Mouse (Mus musculus) gastrocnemius, adult 2 months (tissue): ENCODE measurements around the gene Orm2. TPM values are rescaled to one million over a fixed set of nuclear protein-coding genes. Genes with fewer than 3 reads are reported as not detected.

Experiments
- DNase-seq: peaks from one replicate; pipeline ENCODE4 v3.0.0; 2022
- H3K27ac ChIP-seq: fragments of 200-600 bp; 2 replicates; pipeline ENCODE4 v1.8.1; 2022; ENCODE audit warnings: mild to moderate bottlenecking
- H3K4me3 ChIP-seq: fragments of 200-600 bp; 2 replicates; pipeline ENCODE4 v1.8.1; 2022; ENCODE audit warnings: mild to moderate bottlenecking, moderate library complexity
- CTCF ChIP-seq: fragments of 200-600 bp; IDR thresholded peaks from 2 replicates; pipeline ENCODE4 v1.8.1; 2022; ENCODE audit warnings: antibody characterized with exemption, mild to moderate bottlenecking, moderate library complexity
- intact Hi-C: fragments of 180-260 bp; cut with DNase I; formaldehyde crosslinking; loops from one replicate; pipeline ENCODE4 v1.15.1; 2025
- total RNA-seq, 2 experiments: library from RNA; stranded (reverse); gene quantifications; 2 replicates each; pipeline ENCODE4 v1.2.3; 2021

The Orm2 gene
- total RNA-seq, 2 experiments from 2014 or later, result not detected

DNA sequence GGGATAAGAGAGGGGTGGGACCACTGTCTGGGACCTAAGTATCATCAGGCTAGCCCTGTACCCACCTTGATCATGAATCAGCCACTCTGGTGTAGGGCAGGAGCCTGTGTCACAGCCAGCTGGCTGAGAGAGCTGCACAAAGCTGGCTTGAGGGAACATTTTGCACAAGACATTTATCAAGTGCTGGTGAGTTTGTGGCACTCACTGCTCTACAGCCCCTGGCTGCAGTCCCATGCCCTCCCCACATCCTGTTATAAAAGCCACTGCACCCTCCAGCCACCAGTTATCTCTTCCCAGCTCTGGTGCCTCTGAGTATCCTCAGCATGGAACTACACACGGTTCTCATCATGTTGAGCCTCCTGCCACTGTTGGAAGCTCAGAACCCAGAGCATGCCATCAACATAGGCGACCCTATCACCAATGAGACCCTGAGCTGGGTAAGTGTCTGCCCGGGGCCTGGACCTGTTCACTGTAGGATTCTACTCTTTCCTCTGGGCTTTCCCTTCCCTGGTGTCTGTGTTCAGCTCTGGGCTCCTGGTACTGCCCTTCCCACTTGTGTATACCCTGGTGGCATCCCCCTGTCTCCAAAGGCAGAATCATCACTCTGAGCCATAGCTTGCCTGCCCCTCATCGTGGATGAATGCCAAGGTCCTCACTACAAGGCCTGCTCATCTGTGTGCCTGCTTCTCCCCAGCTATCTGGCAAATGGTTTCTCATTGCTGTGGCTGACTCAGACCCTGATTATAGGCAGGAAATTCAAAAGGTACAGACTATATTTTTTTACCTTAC, 6.2 kb upstream of the Orm2 start, which contains the start of gene Orm3:
Orm3 (plus strand) TSS at position 286 of the 789 bp plus-strand sequence.
- no peak for TF ChIP-seq CTCF
- DNase-seq, result no peak
- intact Hi-C loops, result no loop called here
- Histone ChIP-seq H3K4me3 (no peak within 1 kb of the TSS), H3K27ac (no peak within 1 kb of the TSS)

DNA sequence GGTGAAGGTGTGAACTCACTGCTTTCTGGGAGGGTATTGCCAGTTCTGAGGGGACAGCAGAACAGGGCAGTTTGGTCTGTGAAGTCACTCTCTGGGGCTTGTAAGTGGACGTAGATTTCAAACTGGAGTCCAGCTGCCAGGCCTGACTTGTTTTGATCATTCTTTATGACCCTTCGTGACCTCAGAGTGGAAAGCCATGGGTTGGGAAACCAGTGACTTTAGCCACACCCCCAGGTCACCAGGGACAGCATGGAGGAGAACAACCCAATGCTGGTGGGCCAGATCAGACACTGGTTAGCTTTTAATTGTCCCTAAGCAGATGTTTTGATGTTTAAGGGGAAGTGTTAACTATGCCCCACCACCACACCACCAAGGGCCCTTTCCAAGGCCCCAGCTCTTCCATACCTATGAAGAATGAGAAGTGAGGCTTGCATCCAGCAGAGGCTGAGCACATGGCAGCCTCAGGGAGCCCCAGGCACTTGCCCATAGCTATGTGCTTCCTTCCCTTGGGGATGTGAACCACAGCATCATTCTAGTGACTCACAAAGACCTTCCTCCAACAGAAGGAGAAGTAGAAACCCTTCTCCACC, 5.2 kb upstream of the Orm2 start:
- no peak overlapping the region for H3K4me3 ChIP-seq
- intact Hi-C loops, result no loop called here
- H3K27ac ChIP-seq, result no peak overlapping the region
- no peak for TF ChIP-seq CTCF
- peak; percentile 57 for DNase-seq

DNA sequence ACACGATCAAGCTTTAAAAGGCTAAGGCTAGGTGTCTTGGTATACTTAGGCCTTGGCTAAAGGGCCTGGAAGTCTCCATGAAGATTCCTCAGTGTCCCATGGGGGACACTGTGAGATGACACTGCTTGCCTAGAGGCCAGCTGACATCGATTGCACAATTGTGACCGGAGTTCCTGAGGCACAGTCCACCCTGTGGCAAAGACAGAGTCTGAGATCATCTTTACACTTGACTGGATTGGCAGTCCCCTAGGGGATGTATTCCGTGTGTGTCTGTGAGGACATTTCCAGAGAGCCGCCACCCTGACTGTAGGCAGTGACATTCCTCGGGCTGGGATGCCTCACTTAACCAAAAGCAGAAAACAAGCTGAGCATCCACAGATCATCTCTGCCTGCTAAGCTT, 2.4 kb upstream of the Orm2 start:
- Histone ChIP-seq H3K27ac (no peak overlapping the region), H3K4me3 (no peak overlapping the region)
- peak; percentile 38 for DNase-seq
- no peak for TF ChIP-seq CTCF
- intact Hi-C loops, result no loop called here

DNA sequence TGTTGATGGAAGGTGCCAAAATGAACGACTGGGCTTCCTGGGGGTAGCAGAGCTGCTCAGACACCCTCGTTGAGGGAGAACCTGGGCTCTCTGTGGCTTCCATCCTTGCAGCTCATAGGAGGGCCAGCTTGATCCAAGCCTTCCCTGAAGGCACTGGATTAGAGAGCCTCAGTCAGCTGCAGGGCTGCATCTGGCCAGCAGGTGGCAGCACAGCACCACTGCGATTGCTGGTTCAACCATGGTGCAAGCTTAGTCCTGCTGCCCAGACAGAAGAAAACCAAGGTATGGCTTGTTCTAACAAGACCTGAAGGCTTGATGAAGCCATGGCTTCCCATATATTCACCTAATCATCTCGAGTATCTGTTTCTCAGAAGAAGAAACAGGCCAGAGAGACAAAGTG, 6.3 kb downstream of the Orm2 start:
- DNase-seq, result peak; percentile 88

DNA sequence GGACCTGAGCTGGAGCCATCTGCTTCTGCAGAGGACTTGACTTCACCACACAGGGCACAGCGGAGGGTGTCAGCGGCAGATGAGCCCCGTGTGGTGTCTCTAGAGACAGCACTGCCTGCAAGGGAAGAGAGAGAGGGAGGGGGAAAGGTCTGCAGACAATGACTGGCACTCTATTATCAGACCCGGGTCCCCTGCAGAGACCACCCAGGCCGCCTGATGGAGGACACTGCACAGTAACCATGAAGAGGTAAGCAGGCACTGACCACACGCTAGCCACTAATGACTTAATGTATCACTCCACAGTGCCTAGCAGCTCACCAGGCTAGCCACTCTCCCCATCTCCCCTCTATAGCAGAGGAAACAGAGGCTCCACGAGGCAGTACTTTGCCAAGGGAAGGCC, 8.6 kb downstream of the Orm2 start:
- H3K4me3 ChIP-seq, result no peak overlapping the region
- intact Hi-C loops, result no loop called here
- DNase-seq, result no peak

More for the DNA sequence above, 6.3 kb downstream of the Orm2 start:
- intact Hi-C loops, result loop anchor here (2.0 kb wide), 3 partner anchors 40 to 580 kb away; no protein-coding TSS in a partner anchor
- TF ChIP-seq CTCF, result no peak
- Histone ChIP-seq H3K4me3 (no peak overlapping the region), H3K27ac (no peak overlapping the region)

DNA sequence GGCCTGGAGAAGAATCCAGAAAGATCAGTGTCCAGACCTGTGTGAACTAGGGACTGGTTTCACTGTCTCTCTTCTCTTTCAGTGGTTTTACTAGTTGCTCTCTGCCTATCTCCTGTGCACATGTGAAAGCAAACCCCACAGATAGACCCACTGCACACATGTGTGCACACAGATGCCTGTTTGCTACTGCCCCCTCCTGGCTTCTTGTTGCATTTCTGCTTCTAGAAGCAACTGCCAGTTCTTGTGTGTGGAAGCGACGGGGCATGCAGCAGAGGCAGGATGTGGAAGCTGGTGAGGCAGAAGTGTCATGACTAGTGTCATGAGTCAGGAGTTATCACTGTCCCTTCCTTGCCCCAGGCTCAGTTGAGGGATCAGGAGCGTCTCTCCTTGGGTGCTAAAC, 9.6 kb downstream of the Orm2 start:
- intact Hi-C loops, result no loop called here
- H3K27ac ChIP-seq, result no peak overlapping the region
- no peak for DNase-seq
- TF ChIP-seq CTCF, result peak; percentile 56
- no peak overlapping the region for H3K4me3 ChIP-seq

More for the DNA sequence above, 8.6 kb downstream of the Orm2 start:
- no peak for TF ChIP-seq CTCF
- H3K27ac ChIP-seq, result no peak overlapping the region

DNA sequence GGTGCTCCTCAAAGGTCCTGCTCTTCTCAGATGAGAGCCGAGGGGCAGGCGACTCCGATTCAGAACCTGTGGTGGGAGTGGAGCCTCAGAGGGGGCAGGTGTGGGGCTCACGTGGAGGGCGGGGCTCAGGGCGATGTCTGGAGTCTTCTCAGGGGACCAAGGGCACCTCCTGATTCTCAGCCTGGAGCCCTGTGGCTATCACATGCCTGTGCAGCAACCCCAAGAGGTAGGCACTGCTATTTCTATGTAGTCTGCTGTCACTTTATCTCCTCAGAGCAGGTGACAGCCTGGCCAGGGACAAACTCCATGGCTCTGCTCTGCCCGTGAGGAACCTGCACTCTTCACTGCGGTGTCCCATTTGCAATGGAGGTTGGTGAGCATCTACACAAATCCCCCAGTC, 11.2 kb downstream of the Orm2 start:
- no peak for TF ChIP-seq CTCF

GRCm38 (mm10) chr4:63374331-63374730, 12.1 kb downstream of the Orm2 start:
- Histone ChIP-seq H3K27ac (no peak overlapping the region), H3K4me3 (no peak overlapping the region)
- peak; percentile 43 for DNase-seq
- no peak for TF ChIP-seq CTCF
- intact Hi-C loops, result no loop called here

More for the DNA sequence above, 11.2 kb downstream of the Orm2 start:
- H3K27ac ChIP-seq, result no peak overlapping the region
- DNase-seq, result no peak
- no peak overlapping the region for H3K4me3 ChIP-seq
- intact Hi-C loops, result no loop called here

DNA sequence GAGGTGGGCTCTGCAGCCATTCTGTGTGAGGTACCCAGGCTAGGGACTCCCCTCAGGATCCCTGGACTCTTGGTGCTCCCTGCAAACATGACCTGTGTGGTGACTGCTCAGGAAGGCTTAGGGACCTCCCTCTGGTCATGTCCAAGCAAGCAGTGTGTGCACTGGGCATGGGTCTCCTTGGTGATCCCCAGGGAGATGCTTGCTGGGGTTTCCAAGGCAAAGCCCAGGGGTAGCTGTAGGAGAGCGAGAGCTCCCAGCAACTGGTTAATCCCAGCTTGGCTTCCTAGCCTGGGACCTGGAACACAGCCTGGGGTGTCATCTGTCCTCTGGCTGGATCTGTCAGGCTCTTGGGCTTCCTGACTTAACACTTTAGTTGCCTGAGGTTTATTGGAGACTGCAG, 13.1 kb downstream of the Orm2 start:
- intact Hi-C loops, result no loop called here
- H3K4me3 ChIP-seq, result no peak overlapping the region
- H3K27ac ChIP-seq, result no peak overlapping the region
- peak; percentile 85 for DNase-seq
- TF ChIP-seq CTCF, result no peak

DNA sequence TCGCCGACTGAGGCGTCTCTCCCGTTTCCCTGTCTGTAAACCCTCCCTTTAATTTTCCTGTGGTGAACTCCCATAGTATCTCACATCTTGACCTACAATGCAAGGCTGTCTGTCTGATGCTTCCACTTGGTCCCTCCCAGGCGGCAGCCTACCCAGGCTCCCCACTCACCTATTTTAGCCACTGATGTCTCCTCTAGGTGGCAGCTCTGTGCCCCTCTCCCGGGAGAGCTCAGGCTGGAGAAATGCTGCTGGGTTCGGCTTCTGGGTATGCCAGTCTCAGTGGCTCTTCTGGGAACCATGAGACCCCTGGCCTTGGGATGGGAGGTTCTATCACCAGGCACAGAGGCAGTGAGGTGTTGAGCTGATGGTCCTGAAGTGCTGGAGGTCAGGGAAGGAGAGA, 15.2 kb downstream of the Orm2 start:
- intact Hi-C loops, result no loop called here
- Histone ChIP-seq H3K27ac (no peak overlapping the region), H3K4me3 (no peak overlapping the region)
- DNase-seq, result no peak
- peak; percentile 28 for TF ChIP-seq CTCF

- no peak for TF ChIP-seq CTCF
- Histone ChIP-seq H3K4me3 (no peak overlapping the region), H3K27ac (no peak overlapping the region)
- DNase-seq, result no peak
- intact Hi-C loops, result no loop called here
Observed at GRCm38 (mm10) chr4:63382676-63383369, 20.6 kb downstream of the Orm2 start.

DNA sequence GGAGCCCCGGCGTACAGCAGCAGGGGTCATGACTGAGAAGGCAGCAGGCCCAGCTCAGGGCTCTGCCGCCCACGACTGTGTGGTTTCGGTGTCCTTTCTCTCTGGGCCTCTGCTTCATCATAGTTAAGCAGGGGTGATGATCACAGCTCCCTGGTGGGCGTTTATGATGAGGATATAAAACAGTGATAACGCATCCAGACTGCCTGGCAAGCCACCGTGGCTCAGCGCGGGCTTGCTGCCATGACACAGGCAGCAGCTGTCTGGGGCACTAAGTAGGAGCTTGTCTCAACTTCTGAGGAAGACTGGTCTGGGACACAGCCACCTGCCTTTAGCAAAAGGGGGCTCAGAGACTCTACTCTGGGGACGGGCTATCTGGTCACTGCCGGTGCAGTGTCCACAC, 21.2 kb downstream of the Orm2 start:
- intact Hi-C loops, result no loop called here
- Histone ChIP-seq H3K27ac (no peak overlapping the region), H3K4me3 (no peak overlapping the region)
- no peak for DNase-seq
- TF ChIP-seq CTCF, result no peak

DNA sequence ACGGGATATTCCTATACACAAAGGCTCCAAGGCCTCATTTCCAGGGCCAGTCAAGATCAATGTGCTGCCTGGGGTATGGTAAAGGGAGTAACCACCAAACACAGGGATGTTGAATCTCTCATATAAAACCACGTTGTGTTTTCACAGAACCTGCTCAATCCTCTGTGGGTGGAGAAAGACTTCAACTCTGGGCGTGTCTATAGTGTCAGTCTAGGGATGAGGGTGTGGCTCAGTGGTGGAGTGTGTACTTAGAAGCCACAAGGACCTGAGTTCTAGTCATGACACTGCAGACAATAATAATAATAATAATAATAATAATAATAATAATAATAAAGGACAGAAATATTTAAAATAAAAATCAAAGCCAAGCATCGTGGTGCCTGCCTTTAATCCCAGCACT, 22.0 kb downstream of the Orm2 start:
- DNase-seq, result no peak
- intact Hi-C loops, result no loop called here
- Histone ChIP-seq H3K4me3 (no peak overlapping the region), H3K27ac (no peak overlapping the region)
- TF ChIP-seq CTCF, result no peak
